In the genomic region with DNA sequence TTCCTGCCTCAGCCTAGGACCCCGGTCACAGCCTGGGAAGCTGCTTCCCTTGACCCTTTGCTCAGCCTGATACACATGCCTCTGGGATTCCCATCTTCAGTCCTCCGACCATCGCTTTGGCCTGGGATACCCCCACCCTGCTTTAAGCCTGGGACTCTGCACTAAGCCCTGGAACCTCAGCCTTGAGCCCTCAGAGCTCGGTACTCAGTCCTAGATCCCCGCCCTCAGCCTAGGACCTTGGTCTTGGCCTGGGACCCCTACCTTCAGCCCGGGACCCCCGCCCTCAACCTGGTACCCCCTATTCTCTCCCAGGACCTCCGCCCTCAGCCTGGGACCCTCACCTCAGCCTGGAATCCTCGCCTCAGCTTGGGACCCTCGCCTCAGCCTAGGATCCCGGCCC, we compare ENCODE assay signal across 8 mouse cellular contexts. TPM values are rescaled to one million over a fixed set of nuclear protein-coding genes. Genes with fewer than 3 reads are reported as not detected.
DNase-seq lines count a peak whose midpoint lies in the region; ATAC-seq and TF ChIP-seq lines count a peak whose summit lies in the region.

No protein-coding gene starts in this region.

- H3K9me3 ChIP-seq in forebrain, embryonic 11.5 days (ENCODE audit: control insufficient read depth, low read length): no peaks in the 10 kb centered on the region
- H3K9me3 ChIP-seq in intestine, embryonic 15.5 days: no peaks in the 10 kb centered on the region
- no peaks in the 10 kb centered on the region for H3K9me3 ChIP-seq in neural tube, embryonic 14.5 days (ENCODE audit: control insufficient read depth, low read length)

- peak overlapping the region; percentile 93 for H3K4me2 ChIP-seq in forebrain, embryonic 11.5 days (ENCODE audit: low read depth, low read length, severe bottlenecking)
- H3K4me2 ChIP-seq in intestine, embryonic 15.5 days (replicated peaks): peak overlapping the region; percentile 97
- peak overlapping the region; percentile 82 for H3K4me2 ChIP-seq in neural tube, embryonic 14.5 days (ENCODE audit: low read depth, low read length)

- TF ChIP-seq CTCF in liver, adult 2 months (IDR thresholded peaks at IDR 0.05; ENCODE audit: low read depth, low read length): no peak

- peak overlapping the region; percentile 75 for H3K4me3 ChIP-seq in liver, adult 2 months (ENCODE audit: insufficient read depth, low read depth, low read length)
- peak overlapping the region; percentile 63 for H3K4me3 ChIP-seq in forebrain, embryonic 11.5 days (ENCODE audit: low read depth, low read length)
- peak overlapping the region; percentile 63 for H3K4me3 ChIP-seq in intestine, embryonic 15.5 days (replicated peaks)
- peak overlapping the region; percentile 53 for H3K4me3 ChIP-seq in neural tube, embryonic 14.5 days (ENCODE audit: low read depth, low read length)

- TF ChIP-seq POLR2A in liver, adult 2 months (IDR thresholded peaks at IDR 0.05; ENCODE audit: extremely low read depth, insufficient read depth, low read length): no peak

- 25% methylated on average over 11 of the region's 11 CpGs for WGBS in liver, adult 2 months
- WGBS in forebrain, embryonic 11.5 days: 15% methylated on average over 11 of the region's 11 CpGs
- 11% methylated on average over 11 of the region's 11 CpGs for WGBS in intestine, embryonic 15.5 days
- whole genome bisulfite sequencing in neural tube, embryonic 14.5 days: 6% methylated on average over 10 of the region's 11 CpGs

- no peaks in the 10 kb centered on the region for H3K27me3 ChIP-seq in liver, adult 2 months (ENCODE audit: control insufficient read depth, insufficient read depth, low read length)
- no peaks in the 10 kb centered on the region for H3K27me3 ChIP-seq in forebrain, embryonic 11.5 days (ENCODE audit: control insufficient read depth, insufficient read depth, low read length)
- no peaks in the 10 kb centered on the region for H3K27me3 ChIP-seq in intestine, embryonic 15.5 days (replicated peaks)
- no peaks in the 10 kb centered on the region for H3K27me3 ChIP-seq in neural tube, embryonic 14.5 days (ENCODE audit: control insufficient read depth, insufficient read depth, low read length)

- 0 out of 2 replicates have a peak, but pooled peaks cover 3% of the 10 kb centered on the region for H3K4me1 ChIP-seq in liver, adult 2 months (ENCODE audit: control insufficient read depth, insufficient read depth, low read length)
- H3K4me1 ChIP-seq in forebrain, embryonic 11.5 days (replicated peaks; ENCODE audit: control insufficient read depth, insufficient read depth, low read length): peaks cover 8% of the 10 kb centered on the region
- peaks cover 27% of the 10 kb centered on the region for H3K4me1 ChIP-seq in intestine, embryonic 15.5 days (replicated peaks)
- H3K4me1 ChIP-seq in neural tube, embryonic 14.5 days (ENCODE audit: control insufficient read depth, insufficient read depth, low read length): peaks cover 13% of the 10 kb centered on the region

- H3K27ac ChIP-seq in liver, adult 2 months (replicated peaks; ENCODE audit: insufficient read depth, low read depth, low read length): no peak overlapping the region
- H3K27ac ChIP-seq in forebrain, embryonic 11.5 days (ENCODE audit: low read depth, low read length): no peak overlapping the region
- H3K27ac ChIP-seq in intestine, embryonic 15.5 days: no peak overlapping the region
- H3K27ac ChIP-seq in neural tube, embryonic 14.5 days (ENCODE audit: low read depth, low read length): peak overlapping the region; percentile 44; the same call in 1 of the 2 replicates

- peak; percentile 8 for ATAC-seq in forebrain, embryonic 11.5 days (replicated peaks; ENCODE audit: low FRiP score)
- ATAC-seq in intestine, embryonic 15.5 days: 0 out of 2 replicates have a peak, but pooled peaks have one; percentile 0
- ATAC-seq in neural tube, embryonic 14.5 days (ENCODE audit: low read depth): peak; percentile 38

- H3K36me3 ChIP-seq in liver, adult 2 months (ENCODE audit: control insufficient read depth, insufficient read depth, low read length): no peaks in the 10 kb centered on the region
- no peaks in the 10 kb centered on the region for H3K36me3 ChIP-seq in forebrain, embryonic 11.5 days (ENCODE audit: control insufficient read depth, insufficient read depth, low read length)
- H3K36me3 ChIP-seq in intestine, embryonic 15.5 days: no peaks in the 10 kb centered on the region
- H3K36me3 ChIP-seq in neural tube, embryonic 14.5 days (ENCODE audit: control insufficient read depth, insufficient read depth, low read length): 0 out of 2 replicates have a peak, but pooled peaks cover 3% of the 10 kb centered on the region

- peak overlapping the region; percentile 91 for H3K9ac ChIP-seq in liver, adult 2 months (ENCODE audit: low read depth, low read length)
- peak overlapping the region; percentile 60 for H3K9ac ChIP-seq in forebrain, embryonic 11.5 days (ENCODE audit: low read length)
- H3K9ac ChIP-seq in intestine, embryonic 15.5 days: peak overlapping the region; percentile 75
- peak overlapping the region; percentile 70 for H3K9ac ChIP-seq in neural tube, embryonic 14.5 days (replicated peaks; ENCODE audit: low read depth, low read length)

- DNase-seq in liver, adult 2 months (ENCODE audit: extremely low read depth, low read depth, low spot score): no peak
- DNase-seq in liver: no peak
- DNase-seq in forebrain, embryonic 11.5 days (ENCODE audit: low spot score): no peak
- DNase-seq in left cerebral cortex, adult 8-10 months (ENCODE audit: low spot score in 2 of 2): no peak
- DNase-seq in layer of hippocampus, postnatal 36 days: no peak
- no peak for DNase-seq in right cerebral cortex, postnatal 14 days

- H3K79me2 ChIP-seq in liver, adult 2 months (ENCODE audit: control insufficient read depth, insufficient read depth, low read length): no peaks in the 10 kb centered on the region

RNA-seq across cellular contexts. Expression of a gene that starts 0.5 kb away (rescaled TPM):
- 0.37 and 0.40 TPM in 2 replicates for total RNA-seq in liver, adult 2 months (2014; rRNA removed)
- 0.22 and 0.55 TPM in 2 replicates for polyA plus RNA-seq in liver, adult 2 months (2012; rRNA removed)
- polyA plus RNA-seq in forebrain, embryonic 11.5 days (2014; fragmentation: Nextera tagmentation; extraction: Ambion mirVana): 35.4 and 38.9 TPM in 2 replicates
- 43.5 and 44.1 TPM in 2 replicates for polyA plus RNA-seq in intestine, embryonic 15.5 days (2015; fragmentation: Nextera tagmentation; extraction: Ambion mirVana)
- polyA plus RNA-seq in neural tube, embryonic 14.5 days (2014; fragmentation: Nextera tagmentation; extraction: Ambion mirVana): 45.8 and 60.8 TPM in 2 replicates
- 10 to 100 TPM; 62.1 to 75.2 (median 68.7) TPM for total RNA-seq in left cerebral cortex, adult 8-10 months (2022)
- total RNA-seq in layer of hippocampus, postnatal 36 days (2021): 10 to 100 TPM; 63.0 to 67.1 TPM

Comparison
In these comparisons a context has a peak if more than half of its experiments do, and no peak if none do; other contexts are left out.
1. RNA of a gene that starts 0.5 kb away (polyA plus RNA-seq): 45.8 to 60.8 TPM in neural tube, embryonic 14.5 days, 43.5 to 44.1 TPM in intestine, embryonic 15.5 days and 35.4 to 38.9 TPM in forebrain, embryonic 11.5 days; 0.22 to 0.55 TPM in liver, adult 2 months; every median in the first group is over 10 times any median in the second.
2. Peak in every context shown above with its lines, with median percentiles within 50 percentile points of each other: H3K4me3 ChIP-seq, H3K9ac ChIP-seq, ATAC-seq and H3K4me2 ChIP-seq.